Mouse (Mus musculus) myocyte (in vitro differentiated cells): ENCODE measurements around the gene Alpk1. TPM values are rescaled to one million over a fixed set of nuclear protein-coding genes. Genes with fewer than 3 reads are reported as not detected.

ENCODE experiments used
- H3K27me3 ChIP-seq: one replicate; pipeline ENCODE4 v1.6.1; 2011; ENCODE audit not compliant: control insufficient read depth, insufficient read depth, insufficient read length
- H3K36me3 ChIP-seq: one replicate; pipeline ENCODE4 v1.6.1; 2011; ENCODE audit not compliant: control insufficient read depth, insufficient read depth
- H3K4me2 ChIP-seq: one replicate; pipeline ENCODE4 v1.6.1; 2011; ENCODE audit warnings: low read depth, control low read depth
- H3K4me3 ChIP-seq: one replicate; pipeline ENCODE4 v1.5.1; 2011; ENCODE audit warnings: mild to moderate bottlenecking, control low read depth, moderate library complexity
- H3K79me2 ChIP-seq: one replicate; pipeline ENCODE4 v1.6.1; 2011; ENCODE audit not compliant: control insufficient read depth, insufficient read depth
- H3ac ChIP-seq: one replicate; pipeline ENCODE4 v1.6.1; 2011; ENCODE audit not compliant: control insufficient read depth, insufficient read length
- CEBPB ChIP-seq: IDR thresholded peaks from 2 replicates; pipeline ENCODE4 v1.6.1; 2011; ENCODE audit warnings: mild to moderate bottlenecking, moderate library complexity; ENCODE audit not compliant: poor library complexity, insufficient read depth, severe bottlenecking
- E2F4 ChIP-seq: IDR thresholded peaks from one replicate; pipeline ENCODE4 v1.6.1; 2011; ENCODE audit warnings: mild to moderate bottlenecking, control low read depth, moderate library complexity; ENCODE audit not compliant: insufficient read depth
- MAX ChIP-seq: IDR thresholded peaks from one replicate; pipeline ENCODE4 v1.6.1; 2011; ENCODE audit warnings: low read depth, mild to moderate bottlenecking, control low read depth
- MYOD1 ChIP-seq, 3 experiments: IDR thresholded peaks; one replicate each; pipeline ENCODE4 v1.6.1; 2011; ENCODE audit warnings: control low read depth in 2 of 3, low read depth in 2 of 3, mild to moderate bottlenecking in 2 of 3, moderate library complexity in 1 of 3; ENCODE audit not compliant: insufficient read length in 2 of 3, control insufficient read depth in 1 of 3
- MYOG ChIP-seq, 3 experiments: IDR thresholded peaks; one replicate each; pipeline ENCODE4 v1.6.1; 2011; ENCODE audit warnings: control low read depth in 2 of 3, low read depth in 2 of 3, mild to moderate bottlenecking in 2 of 3; ENCODE audit not compliant: insufficient read length in 2 of 3, control insufficient read depth in 1 of 3, insufficient read depth in 1 of 3
- POLR2A ChIP-seq: IDR thresholded peaks from one replicate; pipeline ENCODE4 v1.6.1; 2011; ENCODE audit warnings: low read depth, mild to moderate bottlenecking, control low read depth, moderate library complexity; ENCODE audit not compliant: insufficient read length
- POLR2AphosphoS2 ChIP-seq: IDR thresholded peaks from one replicate; pipeline ENCODE4 v1.6.1; 2011; ENCODE audit warnings: low read depth, control low read depth; ENCODE audit not compliant: insufficient read length
- REST ChIP-seq: IDR thresholded peaks from one replicate; pipeline ENCODE4 v1.6.1; 2011; ENCODE audit warnings: mild to moderate bottlenecking, control low read depth, moderate library complexity; ENCODE audit not compliant: insufficient read depth, insufficient read length
- SRF ChIP-seq: IDR thresholded peaks from one replicate; pipeline ENCODE4 v1.6.1; 2011; ENCODE audit warnings: low read depth; ENCODE audit not compliant: control insufficient read depth, insufficient read length
- TCF12 ChIP-seq: IDR thresholded peaks from one replicate; pipeline ENCODE4 v1.6.1; 2011; ENCODE audit warnings: mild to moderate bottlenecking, control low read depth; ENCODE audit not compliant: poor library complexity, insufficient read depth, severe bottlenecking
- TCF3 ChIP-seq: IDR thresholded peaks from one replicate; pipeline ENCODE4 v1.6.1; 2011; ENCODE audit warnings: low read depth, control low read depth; ENCODE audit not compliant: insufficient read length
- USF1 ChIP-seq: IDR thresholded peaks from one replicate; pipeline ENCODE4 v1.6.1; 2011; ENCODE audit warnings: low read depth, mild to moderate bottlenecking, control low read depth, moderate library complexity
- polyA plus RNA-seq: library from polyadenylated mRNA; unstranded; fragments of >200 nt; fragmentation: generic; extraction: Trizol; gene quantifications from one replicate; pipeline ENCODE4 v1.2.1, GENCODE M21; 2012; ENCODE audit warnings: missing spikeins

Alpk1 gene
- polyA plus RNA-seq, 1 experiment, result 1.8 TPM

DNA sequence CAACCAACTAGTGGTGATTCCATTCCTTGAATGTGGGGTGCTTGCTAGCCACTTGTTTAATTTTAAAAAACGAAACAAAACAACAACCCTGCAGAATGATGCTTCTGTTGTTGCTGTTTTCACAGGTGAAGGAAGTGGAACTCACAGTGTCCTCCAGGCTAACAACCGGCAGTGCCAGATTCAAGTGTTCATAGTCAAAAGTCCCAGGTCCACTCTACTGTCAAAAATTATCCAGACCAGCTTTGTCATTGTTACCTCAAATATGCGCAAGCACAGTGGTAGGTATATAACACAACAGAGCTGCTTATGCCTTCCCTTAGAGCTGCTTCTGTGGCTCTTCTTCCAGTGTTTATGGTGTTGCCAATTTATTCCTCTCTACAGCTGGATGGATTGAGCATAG, 68.8 kb downstream of the Alpk1 start:
- H3K36me3 ChIP-seq, result no peaks in the 10 kb centered on the region
- TF ChIP-seq CEBPB (no peak), POLR2A (no peak), TCF3 (no peak), REST (no peak), TCF12 (no peak), E2F4 (no peak), MYOG (IDR thresholded peaks at IDR 0.05; ENCODE audit: control insufficient read depth in 1 of 3, insufficient read depth in 1 of 3, insufficient read length in 2 of 3, low read depth in 2 of 3) (no peak), MYOD1 (IDR thresholded peaks at IDR 0.05; ENCODE audit: control insufficient read depth in 1 of 3, insufficient read length in 2 of 3, low read depth in 2 of 3) (no peak), POLR2AphosphoS2 (no peak), USF1 (no peak), MAX (no peak), SRF (no peak)
- H3K27me3 ChIP-seq, result no peaks in the 10 kb centered on the region
- H3K4me2 ChIP-seq, result no peak overlapping the region
- no peak overlapping the region for H3K4me3 ChIP-seq
- no peak overlapping the region for H3ac ChIP-seq
- H3K79me2 ChIP-seq, result no peaks in the 10 kb centered on the region

DNA sequence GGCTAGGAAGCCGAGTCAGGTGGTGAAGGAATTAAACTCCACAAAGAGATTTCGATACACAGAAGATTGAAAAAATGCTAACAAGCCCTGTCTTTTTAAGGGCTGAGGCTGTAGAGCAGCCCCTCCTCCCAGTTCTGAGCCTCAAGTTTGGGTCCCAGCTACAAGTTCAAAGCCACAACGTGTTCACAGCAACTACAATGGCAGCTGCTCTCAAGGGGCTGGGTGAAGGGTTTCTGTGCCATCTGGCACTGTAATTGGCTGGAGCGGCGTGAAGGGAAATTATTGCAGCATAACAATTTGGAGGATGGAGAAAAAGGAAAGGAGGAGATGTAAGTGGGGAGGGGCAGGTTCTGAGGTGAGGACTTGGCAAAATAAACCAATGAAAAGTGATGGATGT, 73.2 kb downstream of the Alpk1 start:
- no peak for TF ChIP-seq MYOG (IDR thresholded peaks at IDR 0.05; ENCODE audit: control insufficient read depth in 1 of 3, insufficient read depth in 1 of 3, insufficient read length in 2 of 3, low read depth in 2 of 3)
- TF ChIP-seq POLR2A, result no peak
- TF ChIP-seq POLR2AphosphoS2, result no peak
- no peak for TF ChIP-seq MAX
- no peak for TF ChIP-seq CEBPB
- no peak for TF ChIP-seq REST
- no peak for TF ChIP-seq SRF
- no peak for TF ChIP-seq MYOD1 (IDR thresholded peaks at IDR 0.05; ENCODE audit: control insufficient read depth in 1 of 3, insufficient read length in 2 of 3, low read depth in 2 of 3)
- TF ChIP-seq USF1, result no peak
- no peak for TF ChIP-seq TCF3
- no peak for TF ChIP-seq TCF12
- no peak for TF ChIP-seq E2F4
- H3ac ChIP-seq, result no peak overlapping the region
- H3K36me3 ChIP-seq, result no peaks in the 10 kb centered on the region
- no peak overlapping the region for H3K4me3 ChIP-seq
- H3K79me2 ChIP-seq, result no peaks in the 10 kb centered on the region
- no peak overlapping the region for H3K4me2 ChIP-seq
- no peaks in the 10 kb centered on the region for H3K27me3 ChIP-seq

DNA sequence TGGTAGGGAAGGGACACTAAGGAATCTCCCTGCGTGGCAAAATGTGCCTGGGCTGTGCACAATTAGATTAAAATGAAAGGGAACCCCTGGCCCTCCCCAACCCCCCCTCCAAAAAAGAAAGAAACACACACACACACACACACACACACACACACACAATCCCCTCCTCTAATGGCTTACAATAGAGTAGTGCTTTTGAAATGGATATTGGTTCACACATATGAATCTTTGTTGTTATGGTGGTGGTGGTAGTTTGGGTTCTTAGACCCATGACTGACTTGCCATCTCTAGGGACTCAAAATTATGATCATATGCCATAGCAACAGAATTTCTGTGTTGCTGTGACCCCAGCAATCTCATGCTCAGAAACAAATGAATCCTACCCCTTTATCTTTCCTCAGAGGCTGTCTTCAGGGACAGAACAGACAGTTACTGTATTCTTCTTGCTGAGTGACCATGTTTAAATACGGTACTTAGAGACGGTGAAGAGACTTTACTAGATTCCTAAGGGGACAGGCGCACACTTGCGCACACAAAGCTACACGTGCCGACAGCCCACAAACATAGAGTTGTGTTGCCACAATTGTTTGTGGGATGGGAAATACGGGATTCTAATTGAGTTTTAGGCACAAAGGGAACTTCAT, 73.8 kb downstream of the Alpk1 start:
- H3K36me3 ChIP-seq, result no peaks in the 10 kb centered on the region
- no peak overlapping the region for H3K4me3 ChIP-seq
- no peak overlapping the region for H3K4me2 ChIP-seq
- no peaks in the 10 kb centered on the region for H3K27me3 ChIP-seq
- H3ac ChIP-seq, result no peak overlapping the region
- H3K79me2 ChIP-seq, result no peaks in the 10 kb centered on the region
- TF ChIP-seq MAX (no peak), POLR2A (no peak), REST (no peak), SRF (no peak), USF1 (no peak)

DNA sequence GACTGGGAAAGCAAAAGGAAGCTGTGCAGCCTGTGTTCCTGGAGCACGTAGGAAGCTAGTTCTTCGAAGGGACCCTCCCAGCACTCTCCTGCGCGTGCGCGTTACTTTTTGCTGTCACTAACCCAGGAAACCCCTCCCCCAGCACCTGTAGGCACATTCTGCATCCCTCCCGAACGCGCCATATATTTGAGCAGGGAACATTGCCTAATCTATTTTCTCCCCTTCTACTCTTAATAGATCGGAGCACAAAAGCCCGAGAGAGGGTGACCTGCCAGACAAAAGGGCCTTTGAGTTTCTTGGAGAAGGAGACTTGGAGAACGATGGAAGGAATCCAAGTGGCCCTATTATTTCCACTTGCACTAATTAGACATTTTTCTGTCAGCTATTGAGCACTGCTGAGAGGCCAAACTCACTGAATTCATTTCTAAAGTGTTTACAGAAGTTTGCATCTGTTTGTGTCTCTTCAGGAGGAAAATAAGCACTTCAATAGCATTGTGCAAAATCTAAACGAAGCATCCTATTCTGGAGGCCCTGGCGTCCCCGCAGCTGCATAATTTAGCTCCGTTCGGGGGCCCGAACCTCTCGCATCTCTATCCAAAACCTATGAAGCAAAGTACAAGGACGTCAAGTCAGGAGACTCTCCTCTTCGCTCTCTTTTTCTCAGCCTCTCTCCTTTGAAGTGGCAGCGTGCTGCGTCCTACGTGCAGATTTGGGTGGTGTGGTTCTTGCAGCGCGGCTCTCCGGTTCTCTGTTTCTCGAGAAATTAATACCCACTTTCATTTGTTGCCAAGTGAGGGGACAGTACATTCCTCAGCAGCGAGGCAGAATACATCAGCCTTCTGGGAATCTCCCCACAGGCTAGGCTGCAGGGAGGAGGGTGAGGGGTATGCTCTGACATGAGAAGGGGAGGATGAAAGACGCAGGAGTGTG, 74.5 kb downstream of the Alpk1 start:
- Histone ChIP-seq H3K36me3 (no peaks in the 10 kb centered on the region), H3K4me3 (no peak overlapping the region), H3K79me2 (no peaks in the 10 kb centered on the region), H3ac (no peak overlapping the region), H3K4me2 (no peak overlapping the region), H3K27me3 (no peaks in the 10 kb centered on the region)
- no peak for TF ChIP-seq MYOD1 (IDR thresholded peaks at IDR 0.05; ENCODE audit: control insufficient read depth in 1 of 3, insufficient read length in 2 of 3, low read depth in 2 of 3)
- no peak for TF ChIP-seq USF1
- TF ChIP-seq REST, result no peak
- no peak for TF ChIP-seq TCF12
- no peak for TF ChIP-seq E2F4
- TF ChIP-seq TCF3, result no peak
- TF ChIP-seq SRF, result no peak
- TF ChIP-seq MAX, result no peak
- TF ChIP-seq POLR2AphosphoS2, result no peak

DNA sequence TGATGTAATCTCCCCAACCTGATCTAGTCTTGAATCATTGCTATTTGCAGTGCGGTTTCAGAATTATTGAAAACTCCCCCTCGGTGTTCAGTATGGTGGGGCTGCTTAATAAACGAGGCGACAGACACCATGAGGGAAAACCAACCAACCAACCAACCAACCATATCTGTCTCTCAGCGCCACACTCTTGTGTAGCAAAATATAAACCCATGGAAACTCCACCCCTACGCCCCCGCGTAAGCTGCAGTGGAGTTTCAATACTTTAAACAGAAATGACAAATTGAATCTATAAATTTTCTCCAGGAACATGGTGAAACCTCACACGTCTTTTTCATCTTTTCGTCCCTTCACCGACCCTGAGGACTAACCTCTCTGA, 75.2 kb downstream of the Alpk1 start:
- no peak for TF ChIP-seq MYOD1 (IDR thresholded peaks at IDR 0.05; ENCODE audit: control insufficient read depth in 1 of 3, insufficient read length in 2 of 3, low read depth in 2 of 3)
- H3K79me2 ChIP-seq, result no peaks in the 10 kb centered on the region
- no peak overlapping the region for H3K4me3 ChIP-seq
- no peak overlapping the region for H3K4me2 ChIP-seq
- H3K27me3 ChIP-seq, result no peaks in the 10 kb centered on the region
- H3ac ChIP-seq, result no peak overlapping the region
- no peaks in the 10 kb centered on the region for H3K36me3 ChIP-seq
